Mouse (Mus musculus): ENCODE results near the gene Mrgprd.

DNA sequence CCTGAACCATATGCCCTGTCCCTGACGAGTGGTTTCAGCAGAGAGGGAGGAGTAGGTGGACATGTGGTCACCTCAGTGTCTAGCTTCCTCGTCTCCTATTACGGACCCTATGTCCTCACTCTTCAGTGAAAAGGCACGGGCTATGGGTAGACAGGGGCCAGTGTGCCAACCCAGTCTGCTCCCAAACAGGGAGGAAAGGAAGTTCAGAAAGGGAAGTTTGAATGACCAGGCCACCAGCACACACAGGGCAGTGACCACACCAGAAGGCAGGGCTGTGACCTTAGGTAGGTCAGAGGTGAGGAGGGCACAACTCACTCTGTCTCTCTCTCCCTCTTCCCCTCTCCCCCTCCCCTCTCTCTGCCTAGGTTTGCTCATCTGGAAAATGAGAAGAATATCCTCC, 31.6 kb upstream of the Mrgprd start:
- TF ChIP-seq E2F4 (IDR thresholded peaks at IDR 0.05; ENCODE audit: insufficient read depth) (no peak), POLR2A (IDR thresholded peaks at IDR 0.05; ENCODE audit: insufficient read length, low read depth) (no peak), MYOD1 (IDR thresholded peaks at IDR 0.05; ENCODE audit: control insufficient read depth in 1 of 3, insufficient read length in 2 of 3, low read depth in 2 of 3) (no peak), TCF12 (IDR thresholded peaks at IDR 0.05; ENCODE audit: insufficient read depth, poor library complexity, severe bottlenecking) (no peak), MAX (IDR thresholded peaks at IDR 0.05; ENCODE audit: low read depth) (no peak), USF1 (IDR thresholded peaks at IDR 0.05; ENCODE audit: low read depth) (no peak), POLR2AphosphoS2 (IDR thresholded peaks at IDR 0.05; ENCODE audit: insufficient read length, low read depth) (no peak), MYOG (IDR thresholded peaks at IDR 0.05; ENCODE audit: control insufficient read depth in 1 of 3, insufficient read depth in 1 of 3, insufficient read length in 2 of 3, low read depth in 2 of 3) (no peak), TCF3 (IDR thresholded peaks at IDR 0.05; ENCODE audit: insufficient read length, low read depth) (no peak)

All from myocyte (in vitro differentiated cells).